In the genomic region with DNA sequence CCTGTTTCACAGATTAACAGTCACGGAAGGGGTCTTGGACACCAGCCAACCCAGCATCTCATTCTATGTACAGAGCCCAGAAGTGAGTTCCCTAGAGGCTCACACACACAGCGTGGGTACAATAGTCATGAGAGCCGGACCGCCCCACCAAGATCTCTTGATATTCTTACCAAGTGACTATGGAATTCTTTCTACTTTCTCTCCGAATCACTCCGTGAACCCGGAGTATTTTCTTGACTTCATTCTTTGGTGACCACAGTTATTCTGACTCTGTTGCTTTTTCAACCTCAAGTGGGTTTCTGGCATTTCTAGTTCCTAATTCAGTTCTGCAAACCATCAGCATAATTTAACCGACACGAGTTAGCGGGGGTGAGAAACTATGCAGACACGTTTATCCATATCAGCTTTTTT, we compare ENCODE assay signal across 11 mouse cellular contexts. TPM values are rescaled to one million over a fixed set of nuclear protein-coding genes. Genes with fewer than 3 reads are reported as not detected.
DNase-seq lines count a peak whose midpoint lies in the region; ATAC-seq and TF ChIP-seq lines count a peak whose summit lies in the region.
"Had no signal": no experiment of that assay in that cellular context is flagged by ENCODE, and none has a peak within 500 bp of the region (broad histone marks: within the 10 kb centered on the region; RNA-seq: fewer than 3 reads in every experiment).

No protein-coding gene starts in this region.

- no peak for TF ChIP-seq CTCF in CH12.LX (conservative IDR thresholded peaks at IDR 0.05 in 1 of 2, IDR thresholded peaks at IDR 0.05 in 1 of 2; ENCODE audit: low read depth in 2 of 2, low read length in 2 of 2)
- TF ChIP-seq CTCF in lung, postnatal 0 days (IDR thresholded peaks at IDR 0.05): no peak

- H3K4me2 ChIP-seq in CH12.LX (ENCODE audit: insufficient read depth, low read depth, poor library complexity, severe bottlenecking): no peak overlapping the region
- no peak overlapping the region for H3K4me2 ChIP-seq in lung, postnatal 0 days (replicated peaks; ENCODE audit: low read depth, low read length)
- H3K4me2 ChIP-seq: limb, embryonic 15.5 days; neural tube, embryonic 12.5 days had no signal

- TF ChIP-seq EP300 in CH12.LX (IDR thresholded peaks at IDR 0.05; ENCODE audit: low read length): no peak; the same call in 1 of the 2 replicates
- no peak for TF ChIP-seq EP300 in lung, postnatal 0 days (IDR thresholded peaks at IDR 0.05)

- no peak for TF ChIP-seq RAD21 in CH12.LX (IDR thresholded peaks at IDR 0.05; ENCODE audit: low read depth, low read length)

- peak; percentile 39 to 54 for DNase-seq in heart, adult 18-20 months
- DNase-seq in heart, embryonic 10.5 days (ENCODE audit: low spot score): no peak
- DNase-seq in CH12.LX (ENCODE audit: extremely low read depth): no peak
- DNase-seq in fibroblast of lung, adult 2 months (ENCODE audit: low read depth): peak; percentile 69
- DNase-seq in lung, postnatal 0 days (ENCODE audit: low spot score): peak; percentile 48
- no peak for DNase-seq in frontal cortex, postnatal 36 days (ENCODE audit: low spot score in 2 of 2)
- no peak for DNase-seq in kidney, postnatal 14 days
- DNase-seq: cerebellum, adult 9-10 months had no signal

- H3K36me3 ChIP-seq in heart, embryonic 10.5 days: no peaks in the 10 kb centered on the region
- H3K36me3 ChIP-seq in CH12.LX (replicated peaks in 1 of 2; ENCODE audit: control insufficient read depth in 1 of 2, insufficient read depth in 1 of 2, low read length in 1 of 2): no peaks in the 10 kb centered on the region
- H3K36me3 ChIP-seq in lung, postnatal 0 days (ENCODE audit: insufficient read depth, low read length): no peaks in the 10 kb centered on the region
- H3K36me3 ChIP-seq: limb, embryonic 15.5 days; neural tube, embryonic 12.5 days had no signal

- H3K4me1 ChIP-seq in heart, embryonic 10.5 days: peaks cover 5% of the 10 kb centered on the region; the same call in 1 of the 2 replicates
- H3K4me1 ChIP-seq in CH12.LX (ENCODE audit: control insufficient read depth in 1 of 2, insufficient read depth in 2 of 2): peaks cover 15 to 55% of the 10 kb centered on the region in 2 experiments
- H3K4me1 ChIP-seq in lung, postnatal 0 days (ENCODE audit: insufficient read depth, low read depth, low read length): no peaks in the 10 kb centered on the region
- H3K4me1 ChIP-seq: neural tube, embryonic 12.5 days had no signal

- no peak overlapping the region for H3K4me3 ChIP-seq in heart, embryonic 10.5 days
- H3K4me3 ChIP-seq in CH12.LX (replicated peaks in 1 of 3; ENCODE audit: low read depth in 2 of 3, low read length in 2 of 3, poor library complexity in 1 of 3): no peak overlapping the region
- no peak overlapping the region for H3K4me3 ChIP-seq in lung, postnatal 0 days (ENCODE audit: low read depth, low read length)
- H3K4me3 ChIP-seq: limb, embryonic 15.5 days; neural tube, embryonic 12.5 days had no signal

- no peaks in the 10 kb centered on the region for H3K27me3 ChIP-seq in heart, embryonic 10.5 days (ENCODE audit: insufficient read depth, poor library complexity, severe bottlenecking)
- no peaks in the 10 kb centered on the region for H3K27me3 ChIP-seq in CH12.LX (replicated peaks)
- no peaks in the 10 kb centered on the region for H3K27me3 ChIP-seq in lung, postnatal 0 days (replicated peaks; ENCODE audit: insufficient read depth, low read length)
- H3K27me3 ChIP-seq: limb, embryonic 15.5 days; neural tube, embryonic 12.5 days had no signal

- dilution Hi-C loops in CH12.LX (cut with MboI; ENCODE audit: extremely low pct_ligation_motif_present, extremely low pct_unique_long_range_greater_than_20kb, low sequenced_read_pairs): no loop called here

- no peaks in the 10 kb centered on the region for H3K79me2 ChIP-seq in CH12.LX (replicated peaks; ENCODE audit: control insufficient read depth, extremely low read depth, insufficient read depth, poor library complexity, severe bottlenecking)

- peak; percentile 51 for ATAC-seq in lung, postnatal 0 days

- TF ChIP-seq POLR2A in CH12.LX (IDR thresholded peaks at IDR 0.05; ENCODE audit: low read depth, low read length): no peak

- H3K9me3 ChIP-seq in heart, embryonic 10.5 days: no peaks in the 10 kb centered on the region
- no peaks in the 10 kb centered on the region for H3K9me3 ChIP-seq in CH12.LX (replicated peaks; ENCODE audit: low read length)
- no peaks in the 10 kb centered on the region for H3K9me3 ChIP-seq in lung, postnatal 0 days (ENCODE audit: low read length)
- H3K9me3 ChIP-seq: limb, embryonic 15.5 days; neural tube, embryonic 12.5 days had no signal

- no peak overlapping the region for H3K27ac ChIP-seq in heart, embryonic 10.5 days
- H3K27ac ChIP-seq in CH12.LX (ENCODE audit: insufficient read depth, low read depth): peak overlapping the region; percentile 11; the same call in 1 of the 2 replicates
- no peak overlapping the region for H3K27ac ChIP-seq in lung, postnatal 0 days (ENCODE audit: low read length)
- H3K27ac ChIP-seq: limb, embryonic 15.5 days; neural tube, embryonic 12.5 days had no signal

- WGBS in heart, embryonic 10.5 days: 73% methylated on average over 11 of the region's 11 CpGs
- WGBS in lung, postnatal 0 days: 37% methylated on average over 11 of the region's 11 CpGs

- in situ Hi-C loops in CH12.LX (cut with MboI; ENCODE audit: low pct_ligation_motif_present, low pct_unique_long_range_greater_than_20kb, low sequenced_read_pairs): no loop called here

- H3K9ac ChIP-seq in CH12.LX (ENCODE audit: insufficient read depth, low read depth): peak overlapping the region; percentile 18; the same call in 1 of the 2 replicates
- no peak overlapping the region for H3K9ac ChIP-seq in lung, postnatal 0 days (replicated peaks; ENCODE audit: low read depth)
- H3K9ac ChIP-seq: limb, embryonic 15.5 days; neural tube, embryonic 12.5 days had no signal

TF ChIP-seq in CH12.LX, 34 proteins besides CTCF, POLR2A, EP300 and RAD21:
- TF ChIP-seq TBP (conservative IDR thresholded peaks at IDR 0.05; ENCODE audit: low read depth, low read length) (no peak), MYC (IDR thresholded peaks at IDR 0.05; ENCODE audit: low read depth, low read length) (no peak), NELFE (IDR thresholded peaks at IDR 0.05; ENCODE audit: low read depth, low read length) (no peak), SMC3 (IDR thresholded peaks at IDR 0.05; ENCODE audit: low read depth, low read length) (no peak), POLR2AphosphoS2 (IDR thresholded peaks at IDR 0.05; ENCODE audit: low read depth, low read length) (no peak), ZNF384 (IDR thresholded peaks at IDR 0.05; ENCODE audit: low read depth, low read length) (peak; percentile 58), MEF2A (IDR thresholded peaks at IDR 0.05; ENCODE audit: borderline replicate concordance, low read depth, low read length) (no peak), MXI1 (IDR thresholded peaks at IDR 0.05; ENCODE audit: low read depth, low read length) (no peak), MAFK (IDR thresholded peaks at IDR 0.05; ENCODE audit: insufficient replicate concordance, low read length) (no peak), UBTF (IDR thresholded peaks at IDR 0.05; ENCODE audit: low read depth, low read length) (no peak), BHLHE40 (IDR thresholded peaks at IDR 0.05; ENCODE audit: low read depth, low read length) (peak; percentile 38), JUND (conservative IDR thresholded peaks at IDR 0.05; ENCODE audit: low read depth, low read length) (no peak), IRF4 (IDR thresholded peaks at IDR 0.05; ENCODE audit: low read depth, low read length) (0 out of 2 replicates have a peak, but pooled peaks have one; percentile 22)

RNA-seq across cellular contexts. Expression of a gene that starts 43.9 kb away (rescaled TPM):
- 10 to 100 TPM; 12.9 to 19.0 TPM for total RNA-seq in heart, adult 18-20 months (2021)
- polyA plus RNA-seq in heart, embryonic 10.5 days (2016; fragmentation: Nextera tagmentation; extraction: Ambion mirVana): 0.88 and 1.3 TPM in 2 replicates
- total RNA-seq in CH12.LX (2012; rRNA removed) (not detected in 2 replicates), CH12.LX (2014; rRNA removed) (not detected in 2 replicates)
- not detected in 2 replicates for polyA plus RNA-seq in CH12.LX (2012; ENCODE audit: insufficient read length, low read depth)
- 6.7 and 7.7 TPM in 2 replicates for polyA plus RNA-seq in lung, postnatal 0 days (2015; fragmentation: Nextera tagmentation; extraction: Ambion mirVana)
- total RNA-seq: megakaryocyte-erythroid progenitor cell, adult 5-6 weeks had no signal

Comparison
In these comparisons a context has a peak if more than half of its experiments do, and no peak if none do; other contexts are left out.
1. DNase-seq: peak in heart, adult 18-20 months (2 of 2), fibroblast of lung, adult 2 months (single experiment) and lung, postnatal 0 days (single experiment); none in heart, embryonic 10.5 days (single experiment), CH12.LX (single experiment), frontal cortex, postnatal 36 days (0 of 2) and kidney, postnatal 14 days (single experiment).